Mouse (Mus musculus) left cerebral cortex, adult 6 months (tissue): ENCODE data around the gene Ccdc130. TPM values are rescaled to one million over a fixed set of nuclear protein-coding genes. Genes with fewer than 3 reads are reported as not detected.

ENCODE experiments used
- long read RNA-seq, 2 experiments: library from polyadenylated mRNA; unstranded; transcript quantifications; one replicate each; pipeline ENCODE4 v2.0.0; 2019 to 2020
- polyA plus RNA-seq: library from polyadenylated mRNA; unstranded; fragments of <200 nt; fragmentation: Nextera tagmentation; gene quantifications from 2 replicates; pipeline ENCODE4 v1.2.3, GENCODE M21; 2021

Gene Ccdc130
- polyA plus RNA-seq: 22.3 TPM in 2 replicates
- long read RNA-seq, experiment 1, transcript Ccdc130-201 (9 exons, 1,441 nt): minor isoform, 6 of 79 reads
- long read RNA-seq, experiment 1, transcript Ccdc130-202 (10 exons, 2,119 nt): major isoform, 40 of 79 reads
- long read RNA-seq, experiment 1, partial matches to known transcripts: 20 of 79 reads
- long read RNA-seq, experiment 1, other reads (novel, unspliced or antisense): 13 of 79 reads
- long read RNA-seq, experiment 2, transcript Ccdc130-202 (10 exons, 2,119 nt): major isoform, 16 of 27 reads
- long read RNA-seq, experiment 2, partial matches to known transcripts: 7 of 27 reads
- long read RNA-seq, experiment 2, other reads (novel, unspliced or antisense): 3 of 27 reads

DNA sequence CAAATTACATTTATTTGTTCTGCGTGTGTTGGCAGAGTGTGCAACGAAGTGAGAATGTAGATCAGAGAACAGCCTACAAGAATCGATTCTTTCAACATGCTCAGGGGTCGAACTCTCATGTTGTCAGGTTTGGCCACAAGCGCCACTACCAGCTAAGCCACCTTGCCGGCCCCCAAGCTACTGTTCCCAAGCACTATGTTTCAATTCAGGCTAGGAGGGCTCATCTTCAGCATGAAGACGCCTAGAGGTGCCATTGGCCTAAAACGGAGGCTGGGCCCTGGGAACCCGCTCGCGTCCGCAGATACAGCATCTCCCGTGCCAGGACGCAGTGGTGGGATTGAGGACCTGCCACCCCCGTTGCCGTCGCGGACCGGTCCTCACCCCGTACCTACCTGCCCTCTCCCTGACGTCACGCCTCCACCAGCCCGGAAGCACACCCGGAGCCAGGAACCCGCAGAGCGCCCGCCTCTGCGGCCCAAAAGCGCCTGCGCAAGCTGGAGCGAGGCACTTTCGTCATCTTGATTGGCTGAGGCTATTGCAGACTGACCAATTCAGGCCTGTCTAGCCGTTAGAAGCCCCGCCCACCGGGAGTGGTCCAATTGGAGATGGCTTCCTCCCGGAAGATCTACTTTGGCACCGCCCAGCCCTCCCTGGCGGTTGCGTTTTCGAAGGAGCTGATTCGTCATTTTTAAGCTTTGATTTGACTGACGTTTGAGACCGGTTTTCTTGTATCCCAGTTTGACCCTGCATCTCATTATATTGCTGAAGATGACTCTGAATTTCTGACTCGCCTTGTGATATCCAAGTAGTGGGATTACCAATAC is at the start of gene Ccdc130:
Gene Ccdc130 (minus strand): TSS at position 431 of the 824 bp plus-strand sequence.

GRCm38 (mm10) chr8:84256822-84257610 is 13.2 kb downstream of the Ccdc130 start, which contains the start of gene Mri1:
Gene Mri1, minus strand, starts transcription at chr8:84257326.

DNA sequence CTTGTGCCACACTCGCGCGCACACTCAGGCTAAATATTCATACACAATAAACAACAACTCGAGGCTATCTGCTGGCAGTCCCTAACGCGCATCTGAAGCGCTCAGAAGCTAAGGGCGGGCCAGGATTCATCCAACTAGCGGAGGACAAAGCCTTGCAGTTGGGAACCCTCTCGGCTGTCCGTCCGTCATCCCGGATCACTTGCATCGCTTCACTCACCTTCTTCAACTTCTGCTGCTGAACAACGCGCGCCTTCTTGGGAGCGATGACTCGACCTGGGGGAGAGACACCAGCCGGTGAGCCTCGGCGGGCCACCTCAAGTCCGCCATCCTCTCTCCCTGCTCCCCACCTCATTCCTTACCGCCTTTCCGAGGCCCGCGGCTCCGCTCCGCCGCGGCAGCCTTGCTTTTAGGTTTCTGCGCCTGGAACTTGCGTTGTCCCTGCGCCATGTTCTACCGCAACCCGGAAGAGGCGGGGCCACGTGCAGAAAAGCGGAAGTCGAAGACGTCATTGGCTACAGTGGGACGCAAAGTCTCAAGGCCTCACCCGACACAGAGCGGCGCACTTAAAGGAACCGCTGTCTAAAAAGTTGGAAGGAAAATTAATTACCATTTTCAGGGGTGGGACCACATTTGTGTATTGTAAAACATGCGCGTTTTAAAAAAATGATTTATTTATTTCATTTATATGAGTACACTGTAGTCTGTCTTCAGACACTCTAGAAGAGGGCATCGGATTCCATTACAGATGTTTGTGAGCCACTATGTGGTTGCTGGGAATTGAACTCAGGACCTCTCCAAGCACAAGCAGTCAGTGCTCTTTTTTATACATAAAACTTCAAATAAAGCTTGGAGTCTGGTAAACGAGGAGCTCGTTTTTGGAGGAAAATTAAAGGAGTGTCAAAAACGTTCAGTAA is 20.7 kb downstream of the Ccdc130 start, which contains the start of gene D8Ertd738e:
Gene D8Ertd738e (minus strand): TSS at position 463 of the 914 bp plus-strand sequence.

GRCm38 (mm10) chr8:84236998-84237473 is 33.1 kb downstream of the Ccdc130 start, which contains the start of gene Zswim4:
Gene Zswim4, minus strand, starts transcription at chr8:84237055.

Other genes starting within 250 kb of the Ccdc130 start
- gene Palm3, start 248.9 kb downstream of the Ccdc130 start, polyA plus RNA-seq: 0.71 and 1.6 TPM in 2 replicates
- gene Il27ra, start 227.8 kb downstream of the Ccdc130 start, polyA plus RNA-seq: 0.15 and 0.23 TPM in 2 replicates
- not detected in 2 replicates for gene Rln3, start 225.4 kb downstream of the Ccdc130 start, polyA plus RNA-seq
- 0.79 and 1.6 TPM in 2 replicates for gene Gm10643, start 205.2 kb downstream of the Ccdc130 start, polyA plus RNA-seq
- 1.5 and 2.0 TPM in 2 replicates for gene Rfx1, start 203.5 kb downstream of the Ccdc130 start, polyA plus RNA-seq
- gene Dcaf15, start 165.6 kb downstream of the Ccdc130 start, polyA plus RNA-seq: 2.3 and 2.4 TPM in 2 replicates
- 0.06 TPM in 1 of 2 replicates, not detected in the other for gene Podnl1, start 144.4 kb downstream of the Ccdc130 start, polyA plus RNA-seq
- 9.9 and 10.6 TPM in 2 replicates for gene Cc2d1a, start 122.4 kb downstream of the Ccdc130 start, polyA plus RNA-seq
- 1.2 and 2.5 TPM in 2 replicates for gene 4930432K21Rik, start 122.4 kb downstream of the Ccdc130 start, polyA plus RNA-seq
- gene Nanos3, start 85.2 kb downstream of the Ccdc130 start, polyA plus RNA-seq: 4.0 and 5.1 TPM in 2 replicates
- gene Zswim4, start 33.3 kb downstream of the Ccdc130 start, polyA plus RNA-seq: 1.5 and 3.3 TPM in 2 replicates
- gene D8Ertd738e, start 20.7 kb downstream of the Ccdc130 start, polyA plus RNA-seq: 458 and 479 TPM in 2 replicates
- 8.4 and 14.3 TPM in 2 replicates for gene Mri1, start 13.1 kb downstream of the Ccdc130 start, polyA plus RNA-seq
- gene Cacna1a, start 118.1 kb upstream of the Ccdc130 start, polyA plus RNA-seq: 4.9 and 9.3 TPM in 2 replicates